Mouse (Mus musculus) left cerebral cortex, postnatal 4 days (tissue): ENCODE data around the gene Fbxo44. TPM values are rescaled to one million over a fixed set of nuclear protein-coding genes. Genes with fewer than 3 reads are reported as not detected.
"Not testable (repeated sequence)": the region's sequence is repeated elsewhere in the genome, so short reads cannot be mapped to it uniquely, and the experiment has no call there.

Source experiments
- DNase-seq: peaks from one replicate; pipeline ENCODE4 v3.0.0-alpha.2; 2022
- intact Hi-C: fragments of 180-260 bp; cut with DNase I; formaldehyde crosslinking; loops from one replicate; pipeline ENCODE4 v1.15.1; 2025
- total RNA-seq, 2 experiments: library from RNA; stranded (reverse); gene quantifications; 2 replicates each; pipeline ENCODE4 v1.2.3; 2021

Fbxo44 gene
- total RNA-seq, 2 experiments from 2014 or later, result 56.2 to 66.9 TPM

- intact Hi-C loops, result no loop called here
- no peak for DNase-seq
Measured at GRCm38 (mm10) chr4:148134988-148135387, 25.3 kb downstream of the Fbxo44 start.

GRCm38 (mm10) chr4:148131497-148132081 lies 28.7 kb downstream of the Fbxo44 start:
- intact Hi-C loops, result no loop called here
- DNase-seq, result peak; percentile 53

- intact Hi-C loops, result no loop called here
- DNase-seq, result peak; percentile 90
Measured at GRCm38 (mm10) chr4:148130561-148131413, 29.5 kb downstream of the Fbxo44 start, which contains the start of gene Draxin. Draxin (minus strand) TSS chr4:148130698.

- intact Hi-C loops, result no loop called here
- no peak for DNase-seq
Measured at GRCm38 (mm10) chr4:148130133-148130532, 30.1 kb downstream of the Fbxo44 start, which contains the start of gene Mad2l2. Mad2l2 (plus strand) TSS chr4:148130384.

GRCm38 (mm10) chr4:148128672-148129071 lies 31.6 kb downstream of the Fbxo44 start:
- intact Hi-C loops, result no loop called here
- DNase-seq, result no peak

- intact Hi-C loops, result no loop called here
- DNase-seq, result no peak
Measured at GRCm38 (mm10) chr4:148128241-148128640, 32.0 kb downstream of the Fbxo44 start.

GRCm38 (mm10) chr4:148122694-148123066 lies 37.6 kb downstream of the Fbxo44 start:
- no peak for DNase-seq
- intact Hi-C loops, result no loop called here

GRCm38 (mm10) chr4:148121982-148122693 lies 38.1 kb downstream of the Fbxo44 start:
- intact Hi-C loops, result no loop called here
- peak; percentile 90 for DNase-seq

GRCm38 (mm10) chr4:148121362-148121761 lies 38.9 kb downstream of the Fbxo44 start:
- peak; percentile 98 for DNase-seq
- intact Hi-C loops, result no loop called here

- intact Hi-C loops, result no loop called here
- DNase-seq, result peak; percentile 66
Measured at GRCm38 (mm10) chr4:148120555-148120954, 39.7 kb downstream of the Fbxo44 start.

- DNase-seq, result not testable (repeated sequence)
- intact Hi-C loops, result loop anchor here (5.0 kb wide), 1 partner anchor 33 kb away; the partner anchor contains the start of gene Fbxo6
Measured at GRCm38 (mm10) chr4:148119578-148119977, 40.7 kb downstream of the Fbxo44 start.

GRCm38 (mm10) chr4:148117392-148117791 lies 42.9 kb downstream of the Fbxo44 start:
- no peak for DNase-seq
- intact Hi-C loops, result loop anchor here (5.0 kb wide), 1 partner anchor 35 kb away; the partner anchor contains the start of gene Fbxo6

GRCm38 (mm10) chr4:148116657-148117056 lies 43.6 kb downstream of the Fbxo44 start:
- intact Hi-C loops, result loop anchor here (5.0 kb wide), 1 partner anchor 36 kb away; the partner anchor contains the start of gene Fbxo6
- no peak for DNase-seq

- no peak for DNase-seq
Measured at GRCm38 (mm10) chr4:148115467-148115866, 44.8 kb downstream of the Fbxo44 start.

GRCm38 (mm10) chr4:148114758-148115391 lies 45.4 kb downstream of the Fbxo44 start:
- intact Hi-C loops, result loop anchor here (2.0 to 5.0 kb wide), 2 partner anchors 37 to 50 kb away; partner anchors contain the start of gene Fbxo6
- DNase-seq, result peak; percentile 90

More at GRCm38 (mm10) chr4:148115467-148115866, 44.8 kb downstream of the Fbxo44 start:
- intact Hi-C loops, result loop anchor here (2.0 to 5.0 kb wide), 2 partner anchors 37 to 49 kb away; partner anchors contain the start of gene Fbxo6

GRCm38 (mm10) chr4:148112519-148112918 lies 47.8 kb downstream of the Fbxo44 start:
- DNase-seq, result no peak
- intact Hi-C loops, result no loop called here

- DNase-seq, result no peak
Measured at GRCm38 (mm10) chr4:148109215-148109614, 51.1 kb downstream of the Fbxo44 start.

GRCm38 (mm10) chr4:148108565-148109100 lies 51.6 kb downstream of the Fbxo44 start:
- DNase-seq, result no peak
- intact Hi-C loops, result no loop called here

More at GRCm38 (mm10) chr4:148109215-148109614, 51.1 kb downstream of the Fbxo44 start:
- intact Hi-C loops, result no loop called here

GRCm38 (mm10) chr4:148107621-148108291 lies 52.5 kb downstream of the Fbxo44 start:
- intact Hi-C loops, result no loop called here
- DNase-seq, result peak; percentile 77
